Mouse (Mus musculus) splenic B cell, adult 2 months (primary cell): ENCODE measurements around the gene Gm42791.

Experiments
- DNase-seq: peaks from one replicate; pipeline ENCODE4 v3.0.0-alpha.2; 2011; ENCODE audit warnings: low read depth, low spot score
- H3K27me3 ChIP-seq: 2 replicates; pipeline ENCODE4 v1.6.1; 2012; ENCODE audit warnings: mild to moderate bottlenecking, low read length, moderate library complexity, mixed read lengths; ENCODE audit not compliant: control insufficient read depth, poor library complexity, insufficient read depth, severe bottlenecking
- H3K36me3 ChIP-seq: 2 replicates; pipeline ENCODE4 v1.6.1; 2012; ENCODE audit warnings: mild to moderate bottlenecking, low read length, moderate library complexity, mixed read lengths; ENCODE audit not compliant: control insufficient read depth, poor library complexity, insufficient read depth, severe bottlenecking

Gene Gm42791

GRCm38 (mm10) chr5:148976876-148977275, 18.1 kb downstream of the Gm42791 start:
- no peaks in the 10 kb centered on the region for H3K27me3 ChIP-seq
- no peaks in the 10 kb centered on the region for H3K36me3 ChIP-seq
- peak; percentile 89 for DNase-seq

- DNase-seq: no peak
Measured at GRCm38 (mm10) chr5:148975035-148975434, 19.9 kb downstream of the Gm42791 start.

GRCm38 (mm10) chr5:148973019-148973668, 21.8 kb downstream of the Gm42791 start:
- Histone ChIP-seq H3K27me3 (no peaks in the 10 kb centered on the region), H3K36me3 (no peaks in the 10 kb centered on the region)
- no peak for DNase-seq

More at GRCm38 (mm10) chr5:148975035-148975434, 19.9 kb downstream of the Gm42791 start:
- no peaks in the 10 kb centered on the region for H3K27me3 ChIP-seq
- no peaks in the 10 kb centered on the region for H3K36me3 ChIP-seq

GRCm38 (mm10) chr5:148972167-148972566, 22.8 kb downstream of the Gm42791 start:
- DNase-seq: no peak
- H3K27me3 ChIP-seq: no peaks in the 10 kb centered on the region
- H3K36me3 ChIP-seq: no peaks in the 10 kb centered on the region

GRCm38 (mm10) chr5:148969648-148970047, 25.3 kb downstream of the Gm42791 start:
- no peak for DNase-seq
- H3K36me3 ChIP-seq: no peaks in the 10 kb centered on the region
- H3K27me3 ChIP-seq: no peaks in the 10 kb centered on the region

- DNase-seq: no peak
- H3K36me3 ChIP-seq: no peaks in the 10 kb centered on the region
- H3K27me3 ChIP-seq: no peaks in the 10 kb centered on the region
Measured at GRCm38 (mm10) chr5:148968958-148969576, 25.9 kb downstream of the Gm42791 start.

GRCm38 (mm10) chr5:148968179-148968578, 26.8 kb downstream of the Gm42791 start:
- Histone ChIP-seq H3K27me3 (no peaks in the 10 kb centered on the region), H3K36me3 (no peaks in the 10 kb centered on the region)
- no peak for DNase-seq

- H3K36me3 ChIP-seq: no peaks in the 10 kb centered on the region
- DNase-seq: no peak
- H3K27me3 ChIP-seq: no peaks in the 10 kb centered on the region
Measured at GRCm38 (mm10) chr5:148966395-148966794, 28.6 kb downstream of the Gm42791 start.

GRCm38 (mm10) chr5:148965691-148966333, 29.1 kb downstream of the Gm42791 start:
- H3K36me3 ChIP-seq: no peaks in the 10 kb centered on the region
- no peaks in the 10 kb centered on the region for H3K27me3 ChIP-seq
- DNase-seq: no peak

- H3K27me3 ChIP-seq: no peaks in the 10 kb centered on the region
- no peaks in the 10 kb centered on the region for H3K36me3 ChIP-seq
- DNase-seq: no peak
Measured at GRCm38 (mm10) chr5:148965089-148965591, 29.8 kb downstream of the Gm42791 start.

- DNase-seq: no peak
- Histone ChIP-seq H3K27me3 (no peaks in the 10 kb centered on the region), H3K36me3 (no peaks in the 10 kb centered on the region)
Measured at GRCm38 (mm10) chr5:148964251-148964650, 30.7 kb downstream of the Gm42791 start.

- no peaks in the 10 kb centered on the region for H3K27me3 ChIP-seq
- H3K36me3 ChIP-seq: no peaks in the 10 kb centered on the region
- DNase-seq: no peak
Measured at GRCm38 (mm10) chr5:148960211-148960610, 34.7 kb downstream of the Gm42791 start.

- Histone ChIP-seq H3K36me3 (no peaks in the 10 kb centered on the region), H3K27me3 (no peaks in the 10 kb centered on the region)
- peak; percentile 87 for DNase-seq
Measured at GRCm38 (mm10) chr5:148959068-148959990, 35.6 kb downstream of the Gm42791 start.

GRCm38 (mm10) chr5:148958355-148958754, 36.6 kb downstream of the Gm42791 start:
- Histone ChIP-seq H3K27me3 (no peaks in the 10 kb centered on the region), H3K36me3 (no peaks in the 10 kb centered on the region)
- peak; percentile 61 for DNase-seq
